Mouse (Mus musculus): ENCODE data around the gene Ntn3.
A peak's percentile ranks its signal among the peaks of the same experiment; 100 is the strongest.

- TF ChIP-seq POLR2A (IDR thresholded peaks at IDR 0.05; ENCODE audit: low read depth, low read length), result 0 out of 2 replicates have a peak, but pooled peaks have one; percentile 27
- TF ChIP-seq CTCF (IDR thresholded peaks at IDR 0.05; ENCODE audit: extremely low read depth, insufficient read length, insufficient replicate concordance, low read depth, low read length), result no peak
Measured at GRCm38 (mm10) chr17:24163176-24163962, 46.0 kb downstream of the Ntn3 start, which contains the start of gene Amdhd2.

Data from small intestine, adult 2 months (tissue).